Mouse (Mus musculus): ENCODE data around the gene Gale. TPM values are rescaled to one million over a fixed set of nuclear protein-coding genes. Genes with fewer than 3 reads are reported as not detected.

Gene Gale
- 61.5 and 82.0 TPM in 2 replicates for polyA plus RNA-seq (2012; rRNA removed; ENCODE audit: low replicate concordance)

GRCm38 (mm10) chr4:135963457-135964193 is at the start of gene Gale:
Gale (plus strand) TSS chr4:135963727.

GRCm38 (mm10) chr4:135920304-135921241 is 43.0 kb upstream of the Gale start, which contains the start of gene Fuca1:
Fuca1 (plus strand) TSS chr4:135920735.

GRCm38 (mm10) chr4:135946278-135946658 is 17.3 kb upstream of the Gale start, which contains the start of gene Hmgcl:
Hmgcl (plus strand) TSS chr4:135946448.

GRCm38 (mm10) chr4:135972556-135972906 is 9.0 kb downstream of the Gale start, which contains the start of gene Lypla2:
Lypla2 (minus strand) TSS chr4:135972626.

GRCm38 (mm10) chr4:135986943-135987710 is 23.6 kb downstream of the Gale start, which contains the start of gene Pithd1:
Pithd1 (minus strand) TSS chr4:135987264.

Other genes starting within 250 kb of the Gale start
- gene Il22ra1, start 235.6 kb upstream of the Gale start, polyA plus RNA-seq (2012; rRNA removed; ENCODE audit: low replicate concordance): 0.23 and 0.82 TPM in 2 replicates
- 0.29 and 2.8 TPM in 2 replicates for gene Myom3, start 204.0 kb upstream of the Gale start, polyA plus RNA-seq (2012; rRNA removed; ENCODE audit: low replicate concordance)
- gene Srsf10, start 108.0 kb upstream of the Gale start, polyA plus RNA-seq (2012; rRNA removed; ENCODE audit: low replicate concordance): 46.7 and 110 TPM in 2 replicates
- 12.9 and 19.8 TPM in 2 replicates for gene Pnrc2, start 89.9 kb upstream of the Gale start, polyA plus RNA-seq (2012; rRNA removed; ENCODE audit: low replicate concordance)
- gene Cnr2, start 68.3 kb upstream of the Gale start, polyA plus RNA-seq (2012; rRNA removed; ENCODE audit: low replicate concordance): 15.0 and 18.4 TPM in 2 replicates
- gene Fuca1, start 43.0 kb upstream of the Gale start, polyA plus RNA-seq (2012; rRNA removed; ENCODE audit: low replicate concordance): 60.6 and 101 TPM in 2 replicates
- gene Hmgcl, start 17.3 kb upstream of the Gale start, polyA plus RNA-seq (2012; rRNA removed; ENCODE audit: low replicate concordance): 54.9 and 80.4 TPM in 2 replicates
- 108 and 220 TPM in 2 replicates for gene Lypla2, start 8.9 kb downstream of the Gale start, polyA plus RNA-seq (2012; rRNA removed; ENCODE audit: low replicate concordance)
- 31.8 and 63.5 TPM in 2 replicates for gene Pithd1, start 23.5 kb downstream of the Gale start, polyA plus RNA-seq (2012; rRNA removed; ENCODE audit: low replicate concordance)
- gene Eloa, start 58.0 kb downstream of the Gale start, polyA plus RNA-seq (2012; rRNA removed; ENCODE audit: low replicate concordance): 8.3 and 21.4 TPM in 2 replicates
- gene Rpl11, start 89.7 kb downstream of the Gale start, polyA plus RNA-seq (2012; rRNA removed; ENCODE audit: low replicate concordance): 201 and 254 TPM in 2 replicates
- gene Id3, start 179.8 kb downstream of the Gale start, polyA plus RNA-seq (2012; rRNA removed; ENCODE audit: low replicate concordance): 283 and 490 TPM in 2 replicates
- gene E2f2, start 208.7 kb downstream of the Gale start, polyA plus RNA-seq (2012; rRNA removed; ENCODE audit: low replicate concordance): 5.0 and 8.3 TPM in 2 replicates
- gene Asap3, start 242.6 kb downstream of the Gale start, polyA plus RNA-seq (2012; rRNA removed; ENCODE audit: low replicate concordance): 12.7 and 13.6 TPM in 2 replicates